Mouse (Mus musculus): ENCODE measurements around the gene Il10rb.

DNA sequence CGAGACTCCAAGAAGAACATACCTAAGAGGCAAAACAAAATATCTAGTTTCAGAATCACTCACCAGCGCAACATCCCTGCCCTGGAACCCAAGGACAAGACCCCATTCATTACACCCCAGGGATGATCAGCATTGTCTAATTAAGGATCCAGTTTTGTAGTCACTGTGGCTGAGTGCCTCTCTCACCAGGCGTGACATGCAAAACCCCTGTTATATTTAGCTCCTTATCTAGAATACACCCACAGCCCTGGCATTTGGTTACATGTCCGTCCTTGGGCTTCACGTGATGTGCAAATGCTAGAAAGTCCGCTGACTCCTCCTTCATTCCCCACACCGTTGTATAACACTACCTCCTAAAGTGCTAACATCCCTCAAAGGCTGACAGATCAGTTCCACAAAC, 11.0 kb downstream of the Il10rb start:
- no peak for TF ChIP-seq CTCF (IDR thresholded peaks at IDR 0.05)
- TF ChIP-seq POLR2A (IDR thresholded peaks at IDR 0.05; ENCODE audit: insufficient read depth, low read depth, low read length): peak; percentile 41; the same call in 1 of the 2 replicates
- TF ChIP-seq EP300 (IDR thresholded peaks at IDR 0.05; ENCODE audit: insufficient read depth, low read depth, low read length): peak; percentile 98
